In genomic region chrX:11878028-11878427, GRCm38 (mm10) we compare ENCODE assay signal across 27 mouse cellular contexts.
DNase-seq lines count a peak whose midpoint lies in the region; ATAC-seq and TF ChIP-seq lines count a peak whose summit lies in the region.
"Had no signal": no experiment of that assay in that cellular context is flagged by ENCODE, and none has a peak within 500 bp of the region (broad histone marks: within the 10 kb centered on the region; RNA-seq: fewer than 3 reads in every experiment).

No protein-coding gene starts in this region.

- peak; percentile 12 for DNase-seq in thymus, adult 2 months
- no peak for DNase-seq in thymus, postnatal 10 days (ENCODE audit: low spot score in 2 of 2)
- peak; percentile 46 for DNase-seq in splenic B cell, adult 2 months (ENCODE audit: low read depth, low spot score)
- no peak for DNase-seq in right cerebral cortex, postnatal 14 days
- no peak for DNase-seq in gastrocnemius, postnatal 4 days (ENCODE audit: low spot score in 2 of 2)
- no peak for DNase-seq in cerebellum, adult 9-10 months
- DNase-seq in gastrocnemius, adult 8-10 months (ENCODE audit: low spot score in 2 of 2), result no peak
- DNase-seq: adrenal gland, adult 2 months; adrenal gland, postnatal 36 days; cerebellum, adult 8-10 months; cerebellum, postnatal 36 days; gastrocnemius, postnatal 10 days; heart, adult 11 months; heart, postnatal 36 days; kidney, adult 9 months; kidney, postnatal 10 days had no signal

- WGBS in thymus, adult 2 months, result 9% methylated on average over 8 of the region's 8 CpGs

- no peaks in the 10 kb centered on the region for H3K36me3 ChIP-seq in thymus, adult 2 months (ENCODE audit: control insufficient read depth, insufficient read depth, low read length)
- H3K36me3 ChIP-seq in splenic B cell, adult 2 months (ENCODE audit: control insufficient read depth, insufficient read depth, low read length, poor library complexity, severe bottlenecking), result no peaks in the 10 kb centered on the region
- H3K36me3 ChIP-seq: hindbrain, embryonic 12.5 days; limb, embryonic 13.5 days; lung, embryonic 15.5 days; neural tube, embryonic 12.5 days; stomach, embryonic 15.5 days had no signal

- no peak for TF ChIP-seq CTCF in thymus, adult 2 months (IDR thresholded peaks at IDR 0.05; ENCODE audit: borderline replicate concordance, control insufficient read depth, extremely low read depth, insufficient read depth, low read length, poor library complexity)

- H3K27me3 ChIP-seq in thymus, adult 2 months (ENCODE audit: control insufficient read depth, insufficient read depth, low read length), result no peaks in the 10 kb centered on the region
- no peaks in the 10 kb centered on the region; the same call in 1 of the 2 replicates for H3K27me3 ChIP-seq in splenic B cell, adult 2 months (ENCODE audit: control insufficient read depth, insufficient read depth, low read length, poor library complexity, severe bottlenecking)
- H3K27me3 ChIP-seq: neural tube, embryonic 12.5 days had no signal

- no peak for TF ChIP-seq POLR2A in thymus, adult 2 months (IDR thresholded peaks at IDR 0.05; ENCODE audit: control insufficient read depth, extremely low read depth, insufficient read depth, low read length, poor library complexity)

- peaks cover 2% of the 10 kb centered on the region for H3K4me1 ChIP-seq in thymus, adult 2 months (replicated peaks; ENCODE audit: control insufficient read depth, insufficient read depth, low read length)
- H3K4me1 ChIP-seq: hindbrain, embryonic 12.5 days; limb, embryonic 13.5 days; lung, embryonic 15.5 days; neural tube, embryonic 12.5 days; stomach, embryonic 15.5 days had no signal

- no peak overlapping the region for H3K4me3 ChIP-seq in thymus, adult 2 months (ENCODE audit: control insufficient read depth, insufficient read depth, low read length)
- H3K4me3 ChIP-seq: erythroblast, embryonic 14.5 days; hindbrain, embryonic 12.5 days; limb, embryonic 13.5 days; lung, embryonic 15.5 days; neural tube, embryonic 12.5 days; stomach, embryonic 15.5 days had no signal

- H3K27ac ChIP-seq in thymus, adult 2 months (ENCODE audit: control insufficient read depth, insufficient read depth, low read length), result no peak overlapping the region
- H3K27ac ChIP-seq: hindbrain, embryonic 12.5 days; hindbrain, postnatal 0 days; limb, embryonic 13.5 days; lung, embryonic 15.5 days; neural tube, embryonic 12.5 days; stomach, embryonic 15.5 days had no signal

- ATAC-seq in common myeloid progenitor, adult 5-6 weeks (replicated peaks; ENCODE audit: low read depth, poor library complexity, severe bottlenecking), result 0 out of 2 replicates have a peak, but pooled peaks have one; percentile 22
- ATAC-seq: forebrain, embryonic 16.5 days; hindbrain, postnatal 0 days; intestine, embryonic 16.5 days; midbrain, embryonic 16.5 days had no signal

Comparison
In these comparisons a context has a peak if more than half of its experiments do, and no peak if none do; other contexts are left out.
1. DNase-seq: peak in thymus, adult 2 months (single experiment) and splenic B cell, adult 2 months (single experiment); none in thymus, postnatal 10 days (0 of 2), right cerebral cortex, postnatal 14 days (single experiment), gastrocnemius, postnatal 4 days (0 of 2), cerebellum, adult 9-10 months (single experiment) and gastrocnemius, adult 8-10 months (0 of 2).